Mouse (Mus musculus): ENCODE data around the gene Gnai2.

GRCm38 (mm10) chr9:107679501-107679900 lies 44.3 kb upstream of the Gnai2 start, which contains the start of gene Gnat1:
- TF ChIP-seq CTCF (IDR thresholded peaks at IDR 0.05; ENCODE audit: borderline replicate concordance, insufficient read depth, low read depth, low read length) (no peak), POLR2A (IDR thresholded peaks at IDR 0.05; ENCODE audit: borderline replicate concordance, insufficient read depth, low read length) (no peak)

All from cerebellum, adult 2 months (tissue).